Mouse (Mus musculus): ENCODE results near the gene Actg2. TPM values are rescaled to one million over a fixed set of nuclear protein-coding genes. Genes with fewer than 3 reads are reported as not detected.

Gene Actg2
- polyA plus RNA-seq, 1 experiment from 2014 or later = 128 TPM

DNA sequence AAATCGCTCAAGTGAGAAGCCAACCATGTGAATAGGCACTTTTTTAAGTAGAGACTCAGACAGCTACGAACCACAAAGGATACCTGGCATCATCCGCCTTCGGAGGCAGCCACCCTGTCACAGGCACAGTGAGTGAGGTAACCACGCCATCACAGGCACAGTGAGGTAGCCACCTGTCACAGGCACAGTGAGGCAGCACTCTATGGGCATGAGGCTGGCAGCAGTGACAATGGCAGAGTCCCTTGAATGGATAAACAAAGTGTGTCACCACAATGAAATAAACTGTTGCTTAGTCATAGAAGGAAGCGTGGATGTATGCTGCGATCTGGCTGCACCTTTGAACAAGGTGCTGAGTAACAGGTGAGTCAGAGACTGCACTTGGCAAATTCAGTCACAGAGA, 57.4 kb downstream of the Actg2 start:
- H3K4me2 ChIP-seq (ENCODE audit: low read depth, low read length) = no peak overlapping the region
- H3K9ac ChIP-seq (ENCODE audit: low read length) = no peak overlapping the region
- H3K4me3 ChIP-seq (ENCODE audit: low read length) = no peak overlapping the region
- no peaks in the 10 kb centered on the region for H3K9me3 ChIP-seq (ENCODE audit: control insufficient read depth, low read length)
- ATAC-seq (ENCODE audit: low read depth) = no peak
- peaks cover 21% of the 10 kb centered on the region for H3K36me3 ChIP-seq (ENCODE audit: control insufficient read depth, insufficient read depth, low read length)
- 94% methylated on average over 7 of the region's 7 CpGs for WGBS
- H3K4me1 ChIP-seq (replicated peaks; ENCODE audit: control insufficient read depth, insufficient read depth, low read length) = peaks cover 16% of the 10 kb centered on the region
- H3K27ac ChIP-seq (ENCODE audit: low read length) = no peak overlapping the region
- H3K27me3 ChIP-seq (ENCODE audit: control insufficient read depth, insufficient read depth, low read depth, low read length) = no peaks in the 10 kb centered on the region

DNA sequence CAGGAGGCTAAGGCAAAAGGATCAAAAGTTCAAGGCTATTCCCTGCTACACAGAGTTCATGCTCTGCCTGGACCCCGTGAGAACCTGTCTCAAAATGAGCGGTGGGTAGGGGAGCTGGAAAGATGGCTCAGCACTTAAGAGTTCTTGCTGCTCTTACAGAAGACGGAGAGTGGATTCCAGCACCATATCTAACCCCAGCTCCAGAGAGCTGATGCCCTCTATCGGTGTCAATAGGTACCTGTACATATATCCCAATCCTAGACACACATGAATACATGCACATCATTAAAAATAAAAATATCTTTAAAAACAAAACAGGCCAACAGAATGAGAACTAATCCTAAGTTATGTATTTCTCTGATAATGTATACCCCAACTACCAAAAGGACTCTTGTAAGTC, 57.8 kb downstream of the Actg2 start:
- Histone ChIP-seq H3K36me3 (ENCODE audit: control insufficient read depth, insufficient read depth, low read length) (peaks cover 21% of the 10 kb centered on the region), H3K9ac (ENCODE audit: low read length) (no peak overlapping the region), H3K27me3 (ENCODE audit: control insufficient read depth, insufficient read depth, low read depth, low read length) (no peaks in the 10 kb centered on the region), H3K27ac (ENCODE audit: low read length) (no peak overlapping the region), H3K9me3 (ENCODE audit: control insufficient read depth, low read length) (no peaks in the 10 kb centered on the region), H3K4me3 (ENCODE audit: low read length) (no peak overlapping the region), H3K4me1 (replicated peaks; ENCODE audit: control insufficient read depth, insufficient read depth, low read length) (peaks cover 16% of the 10 kb centered on the region), H3K4me2 (ENCODE audit: low read depth, low read length) (no peak overlapping the region)
- no peak for ATAC-seq (ENCODE audit: low read depth)
- WGBS = 53% methylated on average over 4 of the region's 4 CpGs

DNA sequence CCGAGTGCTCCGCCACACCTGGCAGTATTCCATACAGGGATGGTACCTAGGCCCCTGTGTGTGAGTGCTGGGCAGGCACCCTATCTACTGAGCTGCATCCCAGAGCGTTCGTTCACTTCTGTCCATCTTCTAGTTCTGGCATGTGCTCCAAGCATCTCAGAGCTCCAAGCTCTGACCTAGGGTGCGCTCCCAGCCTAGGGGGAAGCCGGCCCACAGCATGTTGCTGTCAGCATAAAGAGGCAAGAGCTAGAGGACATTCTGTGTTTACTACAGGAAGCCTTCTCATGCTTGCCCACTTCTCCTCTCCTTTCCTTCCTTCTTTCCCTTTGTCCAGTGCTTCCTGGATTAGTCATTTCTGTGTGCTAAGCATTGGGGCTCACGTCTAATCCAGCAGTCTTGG, 60.6 kb downstream of the Actg2 start:
- no peak overlapping the region for H3K27ac ChIP-seq (ENCODE audit: low read length)
- no peak for ATAC-seq (ENCODE audit: low read depth)
- no peak overlapping the region for H3K4me2 ChIP-seq (ENCODE audit: low read depth, low read length)
- H3K9me3 ChIP-seq (ENCODE audit: control insufficient read depth, low read length) = no peaks in the 10 kb centered on the region
- no peak overlapping the region for H3K4me3 ChIP-seq (ENCODE audit: low read length)
- H3K9ac ChIP-seq (ENCODE audit: low read length) = no peak overlapping the region
- no peaks in the 10 kb centered on the region for H3K4me1 ChIP-seq (replicated peaks; ENCODE audit: control insufficient read depth, insufficient read depth, low read length)
- whole genome bisulfite sequencing = 72% methylated on average over 7 of the region's 7 CpGs
- H3K27me3 ChIP-seq (ENCODE audit: control insufficient read depth, insufficient read depth, low read depth, low read length) = no peaks in the 10 kb centered on the region
- H3K36me3 ChIP-seq (ENCODE audit: control insufficient read depth, insufficient read depth, low read length) = peaks cover 9% of the 10 kb centered on the region

DNA sequence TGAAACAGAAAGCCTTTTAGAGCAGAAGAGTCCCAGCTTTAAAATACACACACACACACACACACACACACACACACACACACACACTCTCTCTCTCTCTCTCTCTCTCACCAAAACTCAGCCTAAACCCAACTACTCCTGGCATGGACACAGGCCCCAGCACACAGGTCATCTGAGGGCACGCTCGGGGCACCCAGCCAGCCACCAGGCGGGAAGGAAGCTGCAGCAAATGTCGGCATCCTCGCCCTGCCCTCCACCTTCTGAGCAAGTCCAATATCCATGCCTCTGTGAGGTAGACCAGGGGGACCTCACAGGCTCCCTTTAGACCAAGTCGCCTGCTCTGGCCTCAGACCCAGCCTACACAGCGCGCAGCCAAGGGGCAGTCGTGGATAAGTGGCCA, 62.8 kb downstream of the Actg2 start:
- H3K9me3 ChIP-seq (ENCODE audit: control insufficient read depth, low read length) = no peaks in the 10 kb centered on the region
- no peak overlapping the region for H3K4me2 ChIP-seq (ENCODE audit: low read depth, low read length)
- 75% methylated on average over 9 of the region's 9 CpGs for WGBS
- H3K4me3 ChIP-seq (ENCODE audit: low read length) = no peak overlapping the region
- H3K4me1 ChIP-seq (replicated peaks; ENCODE audit: control insufficient read depth, insufficient read depth, low read length) = no peaks in the 10 kb centered on the region
- no peaks in the 10 kb centered on the region for H3K36me3 ChIP-seq (ENCODE audit: control insufficient read depth, insufficient read depth, low read length)
- H3K9ac ChIP-seq (ENCODE audit: low read length) = no peak overlapping the region
- no peaks in the 10 kb centered on the region for H3K27me3 ChIP-seq (ENCODE audit: control insufficient read depth, insufficient read depth, low read depth, low read length)
- no peak for ATAC-seq (ENCODE audit: low read depth)
- no peak overlapping the region for H3K27ac ChIP-seq (ENCODE audit: low read length)

DNA sequence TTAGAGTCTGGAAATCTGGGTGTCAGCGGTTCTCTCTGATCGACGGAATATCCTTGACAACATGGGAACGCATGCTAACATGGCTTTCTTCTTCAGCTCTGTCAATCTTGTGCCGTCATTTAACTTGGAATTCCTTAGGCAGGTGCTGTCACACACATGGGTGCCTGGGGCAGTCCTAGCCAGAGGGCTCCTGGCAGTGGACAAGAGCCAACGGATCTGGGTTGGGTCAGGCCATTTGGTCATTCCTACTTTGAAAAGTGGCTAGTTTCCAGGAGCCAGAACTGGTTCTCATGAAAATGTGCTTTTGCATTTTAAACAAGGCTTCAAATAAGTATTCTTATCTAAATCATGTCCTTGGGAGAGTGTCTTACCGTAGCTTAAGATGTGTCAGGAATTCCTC, 64.3 kb downstream of the Actg2 start:
- Histone ChIP-seq H3K4me2 (ENCODE audit: low read depth, low read length) (no peak overlapping the region), H3K27me3 (ENCODE audit: control insufficient read depth, insufficient read depth, low read depth, low read length) (no peaks in the 10 kb centered on the region), H3K4me1 (replicated peaks; ENCODE audit: control insufficient read depth, insufficient read depth, low read length) (no peaks in the 10 kb centered on the region), H3K9me3 (ENCODE audit: control insufficient read depth, low read length) (no peaks in the 10 kb centered on the region), H3K4me3 (ENCODE audit: low read length) (no peak overlapping the region), H3K36me3 (ENCODE audit: control insufficient read depth, insufficient read depth, low read length) (no peaks in the 10 kb centered on the region), H3K27ac (ENCODE audit: low read length) (no peak overlapping the region), H3K9ac (ENCODE audit: low read length) (no peak overlapping the region)
- 76% methylated on average over 7 of the region's 7 CpGs for WGBS
- no peak for ATAC-seq (ENCODE audit: low read depth)

DNA sequence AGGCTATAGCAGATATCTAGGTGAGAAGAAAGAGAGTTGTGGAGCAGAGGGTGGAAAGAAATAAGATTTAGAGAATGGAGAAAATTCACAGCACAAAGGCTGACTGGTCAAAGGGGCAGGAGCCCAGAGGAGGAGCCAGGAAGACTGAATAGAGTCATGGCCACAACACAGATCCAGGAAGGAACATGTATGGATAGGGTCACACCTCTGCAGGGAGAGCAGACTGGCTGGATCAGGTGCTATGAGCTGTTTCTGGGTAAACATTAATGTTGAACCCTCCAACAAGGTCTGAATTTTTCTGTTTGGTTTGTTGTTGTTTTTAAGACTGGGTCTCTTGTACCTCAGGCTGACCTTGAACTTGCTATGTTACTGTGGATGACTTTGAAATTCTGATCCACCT, 72.1 kb downstream of the Actg2 start:
- no peak overlapping the region for H3K9ac ChIP-seq (ENCODE audit: low read length)
- no peaks in the 10 kb centered on the region for H3K36me3 ChIP-seq (ENCODE audit: control insufficient read depth, insufficient read depth, low read length)
- no peak overlapping the region for H3K27ac ChIP-seq (ENCODE audit: low read length)
- H3K27me3 ChIP-seq (ENCODE audit: control insufficient read depth, insufficient read depth, low read depth, low read length) = no peaks in the 10 kb centered on the region
- no peak for ATAC-seq (ENCODE audit: low read depth)
- no peak overlapping the region for H3K4me3 ChIP-seq (ENCODE audit: low read length)
- H3K9me3 ChIP-seq (ENCODE audit: control insufficient read depth, low read length) = no peaks in the 10 kb centered on the region
- H3K4me2 ChIP-seq (ENCODE audit: low read depth, low read length) = no peak overlapping the region
- H3K4me1 ChIP-seq (replicated peaks; ENCODE audit: control insufficient read depth, insufficient read depth, low read length) = peaks cover 9% of the 10 kb centered on the region

Other genes with a start within 250 kb of the Actg2 start
- gene Mthfd2, start 210.4 kb downstream of the Actg2 start, polyA plus RNA-seq (2015; fragmentation: Nextera tagmentation; extraction: Ambion mirVana) = 26.0 and 27.4 TPM in 2 replicates
- 72.6 and 72.7 TPM in 2 replicates for gene Mob1a, start 210.2 kb downstream of the Actg2 start, polyA plus RNA-seq (2015; fragmentation: Nextera tagmentation; extraction: Ambion mirVana)
- gene Bola3, start 187.1 kb downstream of the Actg2 start, polyA plus RNA-seq (2015; fragmentation: Nextera tagmentation; extraction: Ambion mirVana) = 132 and 133 TPM in 2 replicates
- 43.8 and 47.1 TPM in 2 replicates for gene Tet3, start 77.2 kb downstream of the Actg2 start, polyA plus RNA-seq (2015; fragmentation: Nextera tagmentation; extraction: Ambion mirVana)
- gene Dguok, start 29.3 kb downstream of the Actg2 start, polyA plus RNA-seq (2015; fragmentation: Nextera tagmentation; extraction: Ambion mirVana) = 78.3 and 87.0 TPM in 2 replicates
- 25.8 and 28.0 TPM in 2 replicates for gene Stambp, start 36.5 kb upstream of the Actg2 start, polyA plus RNA-seq (2015; fragmentation: Nextera tagmentation; extraction: Ambion mirVana)
- gene Clec4f, start 119.9 kb upstream of the Actg2 start, polyA plus RNA-seq (2015; fragmentation: Nextera tagmentation; extraction: Ambion mirVana) = 0.08 and 0.35 TPM in 2 replicates
- gene Cd207, start 141.6 kb upstream of the Actg2 start, polyA plus RNA-seq (2015; fragmentation: Nextera tagmentation; extraction: Ambion mirVana) = not detected in 2 replicates
- not detected in 2 replicates for gene Vax2, start 175.0 kb upstream of the Actg2 start, polyA plus RNA-seq (2015; fragmentation: Nextera tagmentation; extraction: Ambion mirVana)
- gene Atp6v1b1, start 206.7 kb upstream of the Actg2 start, polyA plus RNA-seq (2015; fragmentation: Nextera tagmentation; extraction: Ambion mirVana) = 1.4 TPM in 2 replicates
- 0.14 TPM in 1 of 2 replicates, not detected in the other for gene Ankrd53, start 226.4 kb upstream of the Actg2 start, polyA plus RNA-seq (2015; fragmentation: Nextera tagmentation; extraction: Ambion mirVana)
- gene Tex261, start 239.5 kb upstream of the Actg2 start, polyA plus RNA-seq (2015; fragmentation: Nextera tagmentation; extraction: Ambion mirVana) = 86.3 and 105 TPM in 2 replicates